Mouse (Mus musculus) heart, postnatal 4 days (tissue): ENCODE measurements at regions not wholly inside any gene's neighbourhood (a gene's known extent, or its start where the extent isn't known, plus 50 kb on each side); places are given as distances from the start of the nearest gene placed in this dataset.

Experiments
- DNase-seq: peaks from one replicate; pipeline ENCODE4 v3.0.0; 2021

- no peak for DNase-seq
Measured at GRCm38 (mm10) chr1:119115106-119115674, 61.8 kb upstream of the Gli2 start.

- no peak for DNase-seq
Measured at GRCm38 (mm10) chr1:119108578-119108977, 55.2 kb upstream of the Gli2 start.

GRCm38 (mm10) chr1:119106246-119106975, 53.0 kb upstream of the Gli2 start:
- DNase-seq, result no peak
